Mouse (Mus musculus): Measurements from ENCODE around the gene Slco2a1. TPM values are rescaled to one million over a fixed set of nuclear protein-coding genes. Genes with fewer than 3 reads are reported as not detected.

Slco2a1 gene
- polyA plus RNA-seq, 1 experiment: 2.4 TPM

GRCm38 (mm10) chr9:103071541-103072203 is 83.2 kb downstream of the Slco2a1 start:
- Histone ChIP-seq H3K4me3 (ENCODE audit: control insufficient read depth, low read depth, low read length) (no peak overlapping the region), H3K27ac (ENCODE audit: control insufficient read depth, insufficient read depth, low read depth, low read length) (no peak overlapping the region), H3K36me3 (ENCODE audit: control insufficient read depth, insufficient read depth, low read length) (no peaks in the 10 kb centered on the region), H3K27me3 (ENCODE audit: control insufficient read depth, insufficient read depth, low read length) (no peaks in the 10 kb centered on the region), H3K4me1 (ENCODE audit: control insufficient read depth, insufficient read depth, low read length) (no peaks in the 10 kb centered on the region)
- TF ChIP-seq POLR2A (IDR thresholded peaks at IDR 0.05; ENCODE audit: control insufficient read depth, low read depth, low read length) (no peak), CTCF (IDR thresholded peaks at IDR 0.05; ENCODE audit: control insufficient read depth, insufficient read depth, insufficient replicate concordance, low read depth, low read length) (no peak)

GRCm38 (mm10) chr9:103072204-103072599 is 83.7 kb downstream of the Slco2a1 start:
- no peak overlapping the region for H3K27ac ChIP-seq (ENCODE audit: control insufficient read depth, insufficient read depth, low read depth, low read length)
- no peak overlapping the region for H3K4me3 ChIP-seq (ENCODE audit: control insufficient read depth, low read depth, low read length)
- H3K27me3 ChIP-seq (ENCODE audit: control insufficient read depth, insufficient read depth, low read length): no peaks in the 10 kb centered on the region
- no peaks in the 10 kb centered on the region for H3K36me3 ChIP-seq (ENCODE audit: control insufficient read depth, insufficient read depth, low read length)
- no peak for TF ChIP-seq POLR2A (IDR thresholded peaks at IDR 0.05; ENCODE audit: control insufficient read depth, low read depth, low read length)
- H3K4me1 ChIP-seq (ENCODE audit: control insufficient read depth, insufficient read depth, low read length): no peaks in the 10 kb centered on the region; the same call in 1 of the 2 replicates

GRCm38 (mm10) chr9:103072926-103073515 is 84.5 kb downstream of the Slco2a1 start:
- Histone ChIP-seq H3K36me3 (ENCODE audit: control insufficient read depth, insufficient read depth, low read length) (no peaks in the 10 kb centered on the region), H3K4me3 (ENCODE audit: control insufficient read depth, low read depth, low read length) (no peak overlapping the region), H3K27ac (ENCODE audit: control insufficient read depth, insufficient read depth, low read depth, low read length) (no peak overlapping the region), H3K4me1 (ENCODE audit: control insufficient read depth, insufficient read depth, low read length) (no peaks in the 10 kb centered on the region; the same call in 1 of the 2 replicates), H3K27me3 (ENCODE audit: control insufficient read depth, insufficient read depth, low read length) (no peaks in the 10 kb centered on the region)
- TF ChIP-seq POLR2A (IDR thresholded peaks at IDR 0.05; ENCODE audit: control insufficient read depth, low read depth, low read length) (no peak), CTCF (IDR thresholded peaks at IDR 0.05; ENCODE audit: control insufficient read depth, insufficient read depth, insufficient replicate concordance, low read depth, low read length) (no peak)

- H3K27ac ChIP-seq (ENCODE audit: control insufficient read depth, insufficient read depth, low read depth, low read length): no peak overlapping the region
- no peak overlapping the region for H3K4me3 ChIP-seq (ENCODE audit: control insufficient read depth, low read depth, low read length)
- no peaks in the 10 kb centered on the region for H3K36me3 ChIP-seq (ENCODE audit: control insufficient read depth, insufficient read depth, low read length)
- TF ChIP-seq CTCF (IDR thresholded peaks at IDR 0.05; ENCODE audit: control insufficient read depth, insufficient read depth, insufficient replicate concordance, low read depth, low read length) (no peak), POLR2A (IDR thresholded peaks at IDR 0.05; ENCODE audit: control insufficient read depth, low read depth, low read length) (no peak)
- H3K27me3 ChIP-seq (ENCODE audit: control insufficient read depth, insufficient read depth, low read length): no peaks in the 10 kb centered on the region
- no peaks in the 10 kb centered on the region; the same call in 1 of the 2 replicates for H3K4me1 ChIP-seq (ENCODE audit: control insufficient read depth, insufficient read depth, low read length)
Measured at GRCm38 (mm10) chr9:103076836-103077531, 88.5 kb downstream of the Slco2a1 start.

- TF ChIP-seq CTCF (IDR thresholded peaks at IDR 0.05; ENCODE audit: control insufficient read depth, insufficient read depth, insufficient replicate concordance, low read depth, low read length) (no peak), POLR2A (IDR thresholded peaks at IDR 0.05; ENCODE audit: control insufficient read depth, low read depth, low read length) (no peak)
- Histone ChIP-seq H3K4me1 (ENCODE audit: control insufficient read depth, insufficient read depth, low read length) (no peaks in the 10 kb centered on the region; the same call in 1 of the 2 replicates), H3K27ac (ENCODE audit: control insufficient read depth, insufficient read depth, low read depth, low read length) (no peak overlapping the region), H3K27me3 (ENCODE audit: control insufficient read depth, insufficient read depth, low read length) (no peaks in the 10 kb centered on the region), H3K4me3 (ENCODE audit: control insufficient read depth, low read depth, low read length) (no peak overlapping the region), H3K36me3 (ENCODE audit: control insufficient read depth, insufficient read depth, low read length) (no peaks in the 10 kb centered on the region)
Measured at GRCm38 (mm10) chr9:103078194-103078691, 89.7 kb downstream of the Slco2a1 start.

GRCm38 (mm10) chr9:103080211-103080610 is 91.7 kb downstream of the Slco2a1 start:
- no peak overlapping the region for H3K27ac ChIP-seq (ENCODE audit: control insufficient read depth, insufficient read depth, low read depth, low read length)
- H3K27me3 ChIP-seq (ENCODE audit: control insufficient read depth, insufficient read depth, low read length): no peaks in the 10 kb centered on the region
- TF ChIP-seq CTCF (IDR thresholded peaks at IDR 0.05; ENCODE audit: control insufficient read depth, insufficient read depth, insufficient replicate concordance, low read depth, low read length) (no peak), POLR2A (IDR thresholded peaks at IDR 0.05; ENCODE audit: control insufficient read depth, low read depth, low read length) (no peak)
- H3K4me3 ChIP-seq (ENCODE audit: control insufficient read depth, low read depth, low read length): no peak overlapping the region
- no peaks in the 10 kb centered on the region; the same call in 1 of the 2 replicates for H3K4me1 ChIP-seq (ENCODE audit: control insufficient read depth, insufficient read depth, low read length)
- H3K36me3 ChIP-seq (ENCODE audit: control insufficient read depth, insufficient read depth, low read length): no peaks in the 10 kb centered on the region

- H3K4me1 ChIP-seq (ENCODE audit: control insufficient read depth, insufficient read depth, low read length): no peaks in the 10 kb centered on the region
- no peak overlapping the region for H3K27ac ChIP-seq (ENCODE audit: control insufficient read depth, insufficient read depth, low read depth, low read length)
- no peak overlapping the region for H3K4me3 ChIP-seq (ENCODE audit: control insufficient read depth, low read depth, low read length)
- TF ChIP-seq CTCF (IDR thresholded peaks at IDR 0.05; ENCODE audit: control insufficient read depth, insufficient read depth, insufficient replicate concordance, low read depth, low read length): no peak
- TF ChIP-seq POLR2A (IDR thresholded peaks at IDR 0.05; ENCODE audit: control insufficient read depth, low read depth, low read length): no peak
- H3K27me3 ChIP-seq (ENCODE audit: control insufficient read depth, insufficient read depth, low read length): no peaks in the 10 kb centered on the region
- H3K36me3 ChIP-seq (ENCODE audit: control insufficient read depth, insufficient read depth, low read length): no peaks in the 10 kb centered on the region
Measured at GRCm38 (mm10) chr9:103082246-103082975, 93.9 kb downstream of the Slco2a1 start.
